Mouse (Mus musculus) embryonic facial prominence, embryonic 11.5 days (tissue): Measurements from ENCODE around the gene B3gnt8. TPM values are rescaled to one million over a fixed set of nuclear protein-coding genes. Genes with fewer than 3 reads are reported as not detected.

ENCODE experiments used
- ATAC-seq: fragments of 200-750 bp; cut with Nextera tagmentation; replicated peaks from 2 replicates; pipeline ENCODE4 v1.8.0; 2017; ENCODE audit warnings: low read depth; ENCODE audit not compliant: insufficient number of reproducible peaks, low FRiP score, low TSS enrichment
- DNase-seq: peaks from one replicate; pipeline ENCODE4 v3.0.0-alpha.2; 2015; ENCODE audit warnings: low spot score
- H3K27ac ChIP-seq: fragments of 300-500 bp; sonication (generic); replicated peaks from 2 replicates; pipeline ENCODE4 v1.5.1; 2014; ENCODE audit warnings: mild to moderate bottlenecking, low read depth, low read length, control low read depth
- H3K27me3 ChIP-seq: fragments of 300-500 bp; sonication (generic); 2 replicates; pipeline ENCODE4 v1.6.1; 2014; ENCODE audit warnings: mild to moderate bottlenecking, low read length, moderate library complexity, mixed read lengths; ENCODE audit not compliant: control insufficient read depth, insufficient read depth
- H3K36me3 ChIP-seq: fragments of 300-500 bp; sonication (generic); replicated peaks from 2 replicates; pipeline ENCODE4 v1.6.1; 2014; ENCODE audit warnings: low read depth, mild to moderate bottlenecking, low read length, moderate library complexity, mixed read lengths; ENCODE audit not compliant: control insufficient read depth, insufficient read depth
- H3K4me1 ChIP-seq: fragments of 300-500 bp; sonication (generic); 2 replicates; pipeline ENCODE4 v1.6.1; 2014; ENCODE audit warnings: low read length, mixed read lengths; ENCODE audit not compliant: control insufficient read depth, insufficient read depth
- H3K4me2 ChIP-seq: fragments of 300-500 bp; sonication (generic); 2 replicates; pipeline ENCODE4 v1.6.1; 2014; ENCODE audit warnings: low read depth, mild to moderate bottlenecking, control low read depth, low read length, moderate library complexity
- H3K4me3 ChIP-seq: fragments of 300-500 bp; sonication (generic); 2 replicates; pipeline ENCODE4 v1.5.1; 2014; ENCODE audit warnings: low read depth, low read length, control low read depth
- H3K9ac ChIP-seq: fragments of 300-500 bp; sonication (generic); replicated peaks from 2 replicates; pipeline ENCODE4 v1.6.1; 2014; ENCODE audit warnings: mild to moderate bottlenecking, control low read depth, low read length
- H3K9me3 ChIP-seq: fragments of 300-500 bp; sonication (generic); replicated peaks from 2 replicates; pipeline ENCODE4 v1.6.1; 2016; ENCODE audit warnings: mild to moderate bottlenecking, low read length, inconsistent platforms, mixed read lengths; ENCODE audit not compliant: control insufficient read depth
- WGBS: fragments of 180-500 bp; shearing (Covaris S2); extraction: QIAGEN DNeasy Blood & Tissue Kit; methylation state at CpG from one replicate; pipeline ENCODE4 v1.1.7; 2014; 5-methylcytosine and 5-hydroxymethylcytosine counted together
- polyA plus RNA-seq: library from polyadenylated mRNA; unstranded; fragments of >200 nt; fragmentation: Nextera tagmentation; extraction: Ambion mirVana; gene quantifications from 2 replicates; pipeline ENCODE4 v1.2.1, GENCODE M21; 2014

Gene B3gnt8
- polyA plus RNA-seq, 1 experiment from 2014 or later = 0.66 TPM

DNA sequence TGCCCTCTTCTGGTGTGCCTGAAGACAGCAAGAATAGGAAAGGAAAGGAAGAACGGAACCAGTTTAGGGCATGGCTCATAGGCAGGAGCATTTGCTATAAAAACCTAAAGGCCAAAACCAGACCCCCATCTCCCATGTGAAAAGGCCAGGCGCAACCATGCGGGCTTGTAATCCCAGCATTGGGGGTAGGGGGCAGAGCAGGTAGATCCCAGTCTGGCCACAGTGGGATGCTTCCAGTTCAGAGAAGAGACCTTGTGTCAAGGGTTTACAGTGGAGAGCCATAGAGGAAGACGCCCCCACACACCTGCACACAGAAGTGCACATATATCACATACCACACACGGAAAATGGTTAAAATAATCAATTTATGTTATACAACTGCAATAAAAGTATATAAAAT, 12.4 kb upstream of the B3gnt8 start:
- Histone ChIP-seq H3K4me3 (no peak overlapping the region), H3K36me3 (no peaks in the 10 kb centered on the region), H3K9ac (no peak overlapping the region), H3K4me1 (no peaks in the 10 kb centered on the region), H3K27ac (no peak overlapping the region), H3K9me3 (no peaks in the 10 kb centered on the region), H3K4me2 (no peak overlapping the region), H3K27me3 (no peaks in the 10 kb centered on the region)
- DNase-seq (no peak), ATAC-seq (no peak)
- 88% methylated on average over 5 of the region's 5 CpGs for WGBS

DNA sequence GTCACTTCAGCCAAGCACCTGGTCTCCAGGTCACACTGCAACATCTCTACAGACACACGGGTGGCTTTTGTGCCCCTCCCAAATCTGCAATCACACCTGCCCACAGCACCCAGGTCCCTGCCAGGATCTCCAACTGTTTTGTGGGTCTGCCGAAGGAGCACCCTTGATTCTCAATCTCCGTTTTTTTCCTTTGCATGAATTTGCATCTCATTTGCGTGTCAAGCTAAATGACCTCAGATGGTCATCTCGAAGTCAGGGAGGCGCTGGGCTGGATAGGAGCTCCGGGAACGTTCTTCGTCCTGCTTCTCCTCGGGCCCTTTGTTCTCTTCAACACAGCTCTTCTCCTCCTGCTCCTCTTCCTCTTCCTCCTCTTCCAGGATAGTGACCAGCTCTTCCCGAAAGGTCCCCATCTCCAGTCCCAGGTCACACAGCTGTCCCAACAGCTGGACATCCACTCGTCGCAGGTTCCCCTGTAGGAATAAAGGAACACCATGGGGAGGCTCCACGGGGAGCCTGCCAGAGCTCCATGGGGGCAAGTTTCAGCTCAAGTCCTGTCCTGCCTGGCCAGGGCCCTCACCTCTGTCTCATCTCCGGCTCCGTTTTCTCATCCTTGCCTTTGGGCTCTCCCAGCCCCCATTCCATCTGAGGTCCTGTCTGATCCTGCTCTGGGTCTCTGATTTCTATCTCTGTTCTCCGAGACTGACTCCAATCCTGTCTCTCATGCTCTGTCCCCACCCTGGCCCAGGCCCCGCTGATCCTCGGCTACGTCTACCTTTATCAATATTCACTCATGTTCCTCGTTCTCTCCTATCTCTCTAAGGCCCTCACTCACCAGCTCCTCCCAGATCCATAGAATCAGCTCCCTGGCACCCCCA, 11.4 kb upstream of the B3gnt8 start:
- Histone ChIP-seq H3K27ac (no peak overlapping the region), H3K9me3 (no peaks in the 10 kb centered on the region), H3K4me2 (no peak overlapping the region), H3K4me3 (no peak overlapping the region), H3K4me1 (no peaks in the 10 kb centered on the region), H3K36me3 (no peaks in the 10 kb centered on the region), H3K27me3 (no peaks in the 10 kb centered on the region), H3K9ac (no peak overlapping the region)
- DNase-seq (no peak), ATAC-seq (no peak)
- 69% methylated on average over 21 of the region's 21 CpGs for WGBS

DNA sequence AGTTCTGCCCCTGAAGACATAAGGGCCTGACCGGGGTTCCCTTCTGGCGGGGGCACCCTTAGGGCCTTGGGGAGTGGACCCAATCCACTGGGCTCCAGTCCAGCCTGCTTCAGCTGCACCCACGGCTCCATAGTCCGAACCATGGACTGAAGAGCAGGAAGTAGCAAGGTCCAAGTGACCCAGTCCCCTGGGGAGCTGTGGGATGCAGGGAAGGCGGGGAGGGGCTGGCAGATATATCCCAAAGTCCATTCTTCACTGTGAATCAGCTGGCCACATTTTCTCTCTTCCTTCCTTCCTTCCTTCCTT, 10.8 kb upstream of the B3gnt8 start, which contains the start of gene Erich4:
Gene Erich4, minus strand, starts transcription at position 187 of the 306 bp plus-strand sequence.
- WGBS = 84% methylated on average over 5 of the region's 5 CpGs
- Histone ChIP-seq H3K27ac (no peak within 1 kb of the TSS), H3K9ac (no peak within 1 kb of the TSS), H3K4me1 (no peaks in the 10 kb centered on the region), H3K9me3 (no peaks in the 10 kb centered on the region), H3K36me3 (no peaks in the 10 kb centered on the region), H3K4me3 (no peak within 1 kb of the TSS), H3K27me3 (no peaks in the 10 kb centered on the region), H3K4me2 (no peak within 1 kb of the TSS)
- DNase-seq = no peak
- ATAC-seq = no peak

DNA sequence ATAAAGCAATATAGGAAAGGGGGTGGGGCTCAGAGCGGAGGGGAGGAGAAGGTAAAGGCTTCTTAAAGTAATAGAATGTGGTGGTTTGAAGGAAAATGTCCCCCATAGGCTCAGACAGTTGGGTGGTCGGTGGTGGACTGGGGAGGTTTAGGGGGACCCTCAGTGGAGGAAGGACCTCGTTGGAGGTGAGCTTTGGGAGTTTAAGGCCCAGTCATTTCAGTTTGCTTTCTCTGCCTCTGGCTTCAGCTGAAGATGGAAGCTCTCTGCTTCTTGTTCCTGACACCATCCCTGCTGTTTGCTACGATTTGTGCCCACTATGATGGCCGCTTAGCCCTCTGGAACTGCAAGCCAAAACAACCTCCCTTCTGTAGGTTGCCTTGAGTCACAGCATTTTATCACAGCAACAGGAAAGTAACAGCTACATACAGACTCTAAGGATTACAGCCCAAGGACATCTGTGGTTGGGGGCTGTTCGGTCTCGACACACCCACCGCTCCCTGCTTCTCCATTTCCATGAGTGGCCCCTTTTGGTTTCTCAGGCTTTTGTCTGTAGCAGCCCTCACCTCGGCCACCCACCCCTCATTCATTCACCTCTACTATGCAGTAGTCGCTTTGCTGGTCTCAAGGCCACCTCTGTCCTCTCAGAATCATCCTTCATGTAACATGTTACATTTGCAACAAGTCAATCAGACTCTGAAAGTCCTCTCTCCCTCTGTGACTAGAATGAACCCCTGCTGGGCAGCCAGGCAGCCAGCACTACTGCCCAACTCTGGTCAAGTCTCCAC, 8.9 kb upstream of the B3gnt8 start:
- H3K27me3 ChIP-seq = no peaks in the 10 kb centered on the region
- H3K36me3 ChIP-seq = no peaks in the 10 kb centered on the region; the same call in 1 of the 2 replicates
- H3K9ac ChIP-seq = no peak overlapping the region
- no peak overlapping the region for H3K27ac ChIP-seq
- H3K4me2 ChIP-seq = no peak overlapping the region
- DNase-seq (no peak), ATAC-seq (no peak)
- H3K4me3 ChIP-seq = no peak overlapping the region
- no peaks in the 10 kb centered on the region for H3K4me1 ChIP-seq
- 85% methylated on average over 10 of the region's 10 CpGs for WGBS
- no peaks in the 10 kb centered on the region for H3K9me3 ChIP-seq

DNA sequence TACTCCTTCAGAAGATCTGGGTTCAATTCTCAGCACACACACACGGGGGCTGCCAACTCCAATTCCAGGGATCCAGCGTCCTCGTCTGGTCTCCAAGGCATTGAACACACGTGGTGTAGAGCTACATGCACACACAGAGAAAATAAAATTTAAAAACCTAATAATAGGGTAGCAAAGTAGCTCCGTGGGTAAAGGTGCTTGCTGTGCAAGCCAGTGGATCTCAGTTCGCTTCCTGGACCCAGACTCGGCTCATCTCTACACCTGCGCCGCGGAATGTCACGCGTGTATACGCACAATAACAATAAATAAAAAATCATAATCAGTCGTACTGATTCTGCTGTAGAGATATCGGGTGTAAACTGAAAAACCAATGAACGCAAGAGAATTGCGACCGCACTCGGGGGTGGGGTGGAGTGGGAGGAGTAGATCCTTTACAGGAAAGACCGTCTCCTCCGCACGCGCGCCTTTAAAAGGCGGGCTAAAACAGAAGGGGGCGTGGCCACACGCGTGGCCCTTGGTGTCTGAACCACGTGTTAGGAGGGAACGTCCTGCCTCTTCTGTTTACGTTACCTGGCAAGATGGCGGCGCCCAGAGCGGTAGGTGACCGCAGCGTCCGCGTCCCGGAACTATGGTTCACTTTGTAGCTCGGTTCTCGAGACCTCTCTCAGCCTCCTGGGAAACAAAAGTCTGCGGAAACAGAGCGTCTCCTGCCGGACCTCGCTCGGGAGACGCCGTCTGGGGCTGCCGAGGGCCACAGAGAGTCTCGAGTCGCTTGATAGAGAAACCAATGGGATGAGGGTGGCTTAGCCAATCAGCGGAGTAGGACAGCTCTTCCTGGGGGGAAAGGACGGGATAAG, 7.4 kb upstream of the B3gnt8 start, which contains the start of gene Dmac2:
Gene Dmac2, plus strand, starts transcription at position 550 of the 857 bp plus-strand sequence.
- Histone ChIP-seq H3K27me3 (no peaks in the 10 kb centered on the region), H3K36me3 (no peaks in the 10 kb centered on the region; the same call in 1 of the 2 replicates), H3K9me3 (no peaks in the 10 kb centered on the region), H3K4me3 (peak within 1 kb of the TSS; percentile 62), H3K4me1 (no peaks in the 10 kb centered on the region), H3K9ac (peak within 1 kb of the TSS; percentile 64), H3K27ac (no peak within 1 kb of the TSS), H3K4me2 (peak within 1 kb of the TSS; percentile 63)
- ATAC-seq (peak; percentile 84), DNase-seq (peak; percentile 95)
- 2% methylated on average over 53 of the region's 53 CpGs for WGBS

DNA sequence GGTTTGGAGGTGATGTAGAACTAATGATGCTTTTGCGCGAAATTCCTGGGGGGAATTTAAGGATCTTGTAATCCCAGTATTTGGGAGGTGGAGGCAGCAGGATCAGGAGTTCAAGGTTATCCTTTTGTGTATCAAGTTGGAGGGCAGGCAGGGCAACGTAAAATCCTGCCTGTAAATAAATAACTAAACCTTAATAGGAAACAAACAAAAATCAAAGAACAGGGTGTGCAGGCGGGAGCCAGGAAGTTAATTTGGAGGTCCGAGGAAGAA, 6.8 kb upstream of the B3gnt8 start:
- DNase-seq (no peak), ATAC-seq (no peak)
- peak overlapping the region; percentile 62 for H3K4me3 ChIP-seq
- H3K27ac ChIP-seq = no peak overlapping the region
- WGBS = 15% methylated on average over 5 of the region's 5 CpGs
- no peaks in the 10 kb centered on the region for H3K4me1 ChIP-seq
- H3K9me3 ChIP-seq = no peaks in the 10 kb centered on the region
- H3K9ac ChIP-seq = peak overlapping the region; percentile 64
- H3K4me2 ChIP-seq = peak overlapping the region; percentile 63
- no peaks in the 10 kb centered on the region; the same call in 1 of the 2 replicates for H3K36me3 ChIP-seq
- no peaks in the 10 kb centered on the region for H3K27me3 ChIP-seq

DNA sequence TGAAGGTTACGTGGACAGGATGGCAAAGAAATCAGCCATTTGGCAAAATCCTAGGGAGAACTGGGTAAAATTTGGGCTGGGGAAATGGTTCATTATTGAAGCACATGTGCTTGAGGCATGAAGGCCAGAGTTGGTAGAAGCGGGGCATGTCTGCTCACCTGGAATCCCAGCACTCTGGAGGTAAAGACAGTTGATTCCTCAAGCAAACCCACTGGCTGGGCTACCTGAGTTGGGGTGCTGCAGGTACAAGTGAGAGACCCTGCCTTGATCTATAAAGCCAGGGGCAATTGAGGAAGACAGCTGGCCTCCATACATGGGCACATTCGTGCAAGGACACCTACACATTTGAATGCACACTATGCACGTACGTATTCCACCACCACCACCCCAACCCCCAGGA, 6.4 kb upstream of the B3gnt8 start:
- no peaks in the 10 kb centered on the region; the same call in 1 of the 2 replicates for H3K36me3 ChIP-seq
- H3K9me3 ChIP-seq = no peaks in the 10 kb centered on the region
- no peak overlapping the region for H3K27ac ChIP-seq
- H3K27me3 ChIP-seq = no peaks in the 10 kb centered on the region
- ATAC-seq (no peak), DNase-seq (no peak)
- 90% methylated on average over 5 of the region's 5 CpGs for WGBS
- H3K9ac ChIP-seq = no peak overlapping the region; the same call in 1 of the 2 replicates
- no peak overlapping the region; the same call in 1 of the 2 replicates for H3K4me2 ChIP-seq
- peak overlapping the region; percentile 62; the same call in 1 of the 2 replicates for H3K4me3 ChIP-seq
- H3K4me1 ChIP-seq = no peaks in the 10 kb centered on the region
